16 mouse cellular contexts compared by ENCODE assay signal in genomic region chr19:17791485-17792052, GRCm38 (mm10). TPM values are rescaled to one million over a fixed set of nuclear protein-coding genes. Genes with fewer than 3 reads are reported as not detected.
"Had no signal": no experiment of that assay in that cellular context is flagged by ENCODE, and none has a peak within 500 bp of the region (broad histone marks: within the 10 kb centered on the region; RNA-seq: fewer than 3 reads in every experiment).

No protein-coding gene starts in this region.

- DNase-seq: liver, embryonic 13.5 days; lung, adult 2 months; retina, postnatal 1 day; right cerebral cortex, postnatal 4 days; thymus, adult 2 months; thymus, postnatal 25 days had no signal

- H3K36me3 ChIP-seq: liver, embryonic 13.5 days; midbrain, embryonic 15.5 days; neural tube, embryonic 12.5 days; stomach, embryonic 15.5 days had no signal

- ATAC-seq: intestine, embryonic 16.5 days; midbrain, embryonic 15.5 days had no signal

- H3K9me3 ChIP-seq: limb, embryonic 12.5 days; liver, embryonic 13.5 days; megakaryocyte, embryonic 14.5 days; midbrain, embryonic 15.5 days; neural tube, embryonic 12.5 days; stomach, embryonic 15.5 days had no signal

- H3K27me3 ChIP-seq: limb, embryonic 12.5 days; liver, embryonic 13.5 days; megakaryocyte, embryonic 14.5 days; midbrain, embryonic 15.5 days; neural tube, embryonic 12.5 days; stomach, embryonic 15.5 days had no signal

- H3K4me2 ChIP-seq: hindbrain, embryonic 14.5 days; limb, embryonic 12.5 days; liver, embryonic 13.5 days; midbrain, embryonic 11.5 days; midbrain, embryonic 15.5 days; neural tube, embryonic 12.5 days; stomach, embryonic 15.5 days had no signal

- H3K9ac ChIP-seq: hindbrain, embryonic 14.5 days; limb, embryonic 12.5 days; liver, embryonic 13.5 days; midbrain, embryonic 15.5 days; neural tube, embryonic 12.5 days; stomach, embryonic 15.5 days had no signal

- H3K4me3 ChIP-seq: layer of hippocampus, adult 2 months; limb, embryonic 12.5 days; liver, embryonic 13.5 days; megakaryocyte, embryonic 14.5 days; midbrain, embryonic 15.5 days; neural tube, embryonic 12.5 days; stomach, embryonic 15.5 days had no signal

- H3K27ac ChIP-seq: hindbrain, embryonic 14.5 days; layer of hippocampus, adult 2 months; limb, embryonic 12.5 days; liver, embryonic 13.5 days; macrophage; midbrain, embryonic 15.5 days; neural tube, embryonic 12.5 days; stomach, embryonic 15.5 days had no signal

- H3K4me1 ChIP-seq: limb, embryonic 12.5 days; liver, embryonic 13.5 days; megakaryocyte, embryonic 14.5 days; midbrain, embryonic 15.5 days; neural tube, embryonic 12.5 days; stomach, embryonic 15.5 days had no signal

RNA-seq across cellular contexts. Expression of gene Pcsk5, which starts 45.9 kb away (rescaled TPM):
- polyA plus RNA-seq: macrophage had no signal
